Mouse (Mus musculus) spleen, adult 12 weeks (tissue): ENCODE results near the gene Lingo1.

Experiments
- DNase-seq: peaks from one replicate; pipeline ENCODE4 v3.0.0; 2022; ENCODE audit warnings: low spot score

Lingo1 gene

GRCm38 (mm10) chr9:56795721-56796655, at the start of gene Lingo1:
Gene Lingo1 (minus strand): TSS chr9:56796468.
- DNase-seq = no peak

GRCm38 (mm10) chr9:56844644-56845043, 48.4 kb upstream of the Lingo1 start:
- no peak for DNase-seq

- no peak for DNase-seq
These were observed 47.5 kb upstream of the Lingo1 start for GRCm38 (mm10) chr9:56843679-56844188.

- no peak for DNase-seq
These were observed 46.0 kb upstream of the Lingo1 start for GRCm38 (mm10) chr9:56842303-56842719.

- DNase-seq = no peak
These were observed 45.6 kb upstream of the Lingo1 start for GRCm38 (mm10) chr9:56841864-56842263.

- no peak for DNase-seq
These were observed 44.5 kb upstream of the Lingo1 start for GRCm38 (mm10) chr9:56840721-56841120.

- DNase-seq = no peak
These were observed 38.9 kb upstream of the Lingo1 start for GRCm38 (mm10) chr9:56835152-56835551.

- no peak for DNase-seq
These were observed 36.6 kb upstream of the Lingo1 start for GRCm38 (mm10) chr9:56832900-56833299.

GRCm38 (mm10) chr9:56831904-56832303, 35.6 kb upstream of the Lingo1 start:
- no peak for DNase-seq

- DNase-seq = no peak
These were observed 33.9 kb upstream of the Lingo1 start for GRCm38 (mm10) chr9:56830162-56830561.

- DNase-seq = no peak
These were observed 32.6 kb upstream of the Lingo1 start for GRCm38 (mm10) chr9:56828841-56829240.

- DNase-seq = no peak
These were observed 31.9 kb upstream of the Lingo1 start for GRCm38 (mm10) chr9:56828146-56828545.

- no peak for DNase-seq
These were observed 29.4 kb upstream of the Lingo1 start for GRCm38 (mm10) chr9:56825476-56826213.

GRCm38 (mm10) chr9:56824900-56825299, 28.6 kb upstream of the Lingo1 start:
- no peak for DNase-seq

- no peak for DNase-seq
These were observed 14.6 kb upstream of the Lingo1 start for GRCm38 (mm10) chr9:56810916-56811315.

GRCm38 (mm10) chr9:56807990-56808389, 11.7 kb upstream of the Lingo1 start:
- DNase-seq = no peak

- DNase-seq = no peak
These were observed 6.9 kb upstream of the Lingo1 start for GRCm38 (mm10) chr9:56803146-56803545.

GRCm38 (mm10) chr9:56797876-56798275, 1.6 kb upstream of the Lingo1 start:
- DNase-seq = no peak

- no peak for DNase-seq
These were observed 426 bp upstream of the Lingo1 start for GRCm38 (mm10) chr9:56796656-56797131.

GRCm38 (mm10) chr9:56791696-56792261, 4.5 kb downstream of the Lingo1 start:
- DNase-seq = no peak

- DNase-seq = no peak
These were observed 11.7 kb downstream of the Lingo1 start for GRCm38 (mm10) chr9:56784576-56784975.
